Mouse (Mus musculus) kidney, embryonic 14.5 days (tissue): ENCODE data around the gene Ggta1. TPM values are rescaled to one million over a fixed set of nuclear protein-coding genes. Genes with fewer than 3 reads are reported as not detected.
"Not testable (repeated sequence)": the region's sequence is repeated elsewhere in the genome, so short reads cannot be mapped to it uniquely, and the experiment has no call there.

Experiments used
- ATAC-seq: fragments of 200-750 bp; cut with Nextera tagmentation; 2 replicates; pipeline ENCODE4 v1.8.0; 2017; ENCODE audit warnings: moderate number of reproducible peaks, mild to moderate bottlenecking, moderate TSS enrichment, moderate library complexity; ENCODE audit not compliant: low FRiP score, low TSS enrichment
- H3K27ac ChIP-seq: fragments of 300-500 bp; sonication (generic); 2 replicates; pipeline ENCODE4 v1.5.1; 2014; ENCODE audit warnings: low read depth, mild to moderate bottlenecking, low read length, moderate library complexity, mixed read lengths
- H3K27me3 ChIP-seq: fragments of 300-500 bp; sonication (generic); 2 replicates; pipeline ENCODE4 v1.6.1; 2014; ENCODE audit warnings: mild to moderate bottlenecking, low read length; ENCODE audit not compliant: control insufficient read depth, insufficient read depth
- H3K36me3 ChIP-seq: fragments of 300-500 bp; sonication (generic); 2 replicates; pipeline ENCODE4 v1.6.1; 2014; ENCODE audit warnings: low read length, mixed read lengths; ENCODE audit not compliant: control insufficient read depth, insufficient read depth
- H3K4me1 ChIP-seq: fragments of 300-500 bp; sonication (generic); 2 replicates; pipeline ENCODE4 v1.6.1; 2014; ENCODE audit warnings: low read length, mixed read lengths; ENCODE audit not compliant: control insufficient read depth, insufficient read depth
- H3K4me2 ChIP-seq: fragments of 300-500 bp; sonication (generic); replicated peaks from 2 replicates; pipeline ENCODE4 v1.6.1; 2014; ENCODE audit warnings: low read depth, mild to moderate bottlenecking, low read length
- H3K4me3 ChIP-seq: fragments of 300-500 bp; sonication (generic); 2 replicates; pipeline ENCODE4 v1.5.1; 2014; ENCODE audit warnings: mild to moderate bottlenecking, low read length
- H3K9ac ChIP-seq: fragments of 300-500 bp; sonication (generic); 2 replicates; pipeline ENCODE4 v1.6.1; 2014; ENCODE audit warnings: low read depth, mild to moderate bottlenecking, low read length, moderate library complexity
- H3K9me3 ChIP-seq: fragments of 300-500 bp; sonication (generic); 2 replicates; pipeline ENCODE4 v1.6.1; 2016; ENCODE audit warnings: low read length; ENCODE audit not compliant: control insufficient read depth
- WGBS: fragments of 180-500 bp; shearing (Covaris S2); extraction: QIAGEN DNeasy Blood & Tissue Kit; methylation state at CpG from one replicate; pipeline ENCODE4 v1.1.7; 2014; 5-methylcytosine and 5-hydroxymethylcytosine counted together
- polyA plus RNA-seq: library from polyadenylated mRNA; unstranded; fragments of >200 nt; fragmentation: Nextera tagmentation; extraction: Ambion mirVana; gene quantifications from 2 replicates; pipeline ENCODE4 v1.2.1, GENCODE M21; 2014

Gene Ggta1
- polyA plus RNA-seq, 1 experiment from 2014 or later, result 21.5 TPM

- Histone ChIP-seq H3K36me3 (no peaks in the 10 kb centered on the region), H3K27me3 (no peaks in the 10 kb centered on the region), H3K4me3 (no peak overlapping the region), H3K27ac (no peak overlapping the region), H3K4me2 (no peak overlapping the region), H3K9me3 (no peaks in the 10 kb centered on the region), H3K4me1 (peaks cover 16% of the 10 kb centered on the region), H3K9ac (no peak overlapping the region)
- no peak for ATAC-seq
These were observed 3.7 kb downstream of the Ggta1 start for GRCm38 (mm10) chr2:35459316-35459715.

- no peak overlapping the region for H3K27ac ChIP-seq
- 64% methylated on average over 4 of the region's 4 CpGs for WGBS
- H3K9me3 ChIP-seq, result no peaks in the 10 kb centered on the region
- H3K9ac ChIP-seq, result no peak overlapping the region
- peaks cover 9% of the 10 kb centered on the region for H3K4me1 ChIP-seq
- ATAC-seq, result no peak
- H3K4me3 ChIP-seq, result no peak overlapping the region
- no peaks in the 10 kb centered on the region for H3K27me3 ChIP-seq
- no peaks in the 10 kb centered on the region for H3K36me3 ChIP-seq
- no peak overlapping the region for H3K4me2 ChIP-seq
These were observed 4.6 kb downstream of the Ggta1 start for GRCm38 (mm10) chr2:35458421-35458820.

GRCm38 (mm10) chr2:35453736-35454135 is 9.3 kb downstream of the Ggta1 start:
- peaks cover 11% of the 10 kb centered on the region for H3K4me1 ChIP-seq
- H3K27me3 ChIP-seq, result no peaks in the 10 kb centered on the region
- no peak overlapping the region for H3K27ac ChIP-seq
- no peak for ATAC-seq
- H3K9me3 ChIP-seq, result no peaks in the 10 kb centered on the region
- no peak overlapping the region for H3K9ac ChIP-seq
- 79% methylated on average over 3 of the region's 3 CpGs for WGBS
- H3K4me2 ChIP-seq, result no peak overlapping the region
- H3K4me3 ChIP-seq, result no peak overlapping the region
- H3K36me3 ChIP-seq, result no peaks in the 10 kb centered on the region

GRCm38 (mm10) chr2:35452695-35453094 is 10.3 kb downstream of the Ggta1 start:
- 96% methylated on average over 6 of the region's 6 CpGs for WGBS
- H3K36me3 ChIP-seq, H3K4me2 ChIP-seq, H3K9me3 ChIP-seq, H3K27me3 ChIP-seq, ATAC-seq, H3K27ac ChIP-seq, H3K4me3 ChIP-seq, H3K9ac ChIP-seq: not testable (repeated sequence)
- H3K4me1 ChIP-seq, result peaks cover 22% of the 10 kb centered on the region

GRCm38 (mm10) chr2:35451484-35452050 is 11.5 kb downstream of the Ggta1 start:
- Histone ChIP-seq H3K27me3 (no peaks in the 10 kb centered on the region), H3K9me3 (no peaks in the 10 kb centered on the region), H3K4me1 (peaks cover 31% of the 10 kb centered on the region), H3K9ac (no peak overlapping the region), H3K36me3 (no peaks in the 10 kb centered on the region), H3K4me3 (no peak overlapping the region), H3K4me2 (no peak overlapping the region), H3K27ac (no peak overlapping the region)
- WGBS, result 88% methylated on average over 5 of the region's 5 CpGs
- no peak for ATAC-seq

GRCm38 (mm10) chr2:35450856-35451255 is 12.2 kb downstream of the Ggta1 start:
- Histone ChIP-seq H3K27me3 (no peaks in the 10 kb centered on the region), H3K9me3 (no peaks in the 10 kb centered on the region), H3K9ac (no peak overlapping the region), H3K4me1 (peaks cover 38% of the 10 kb centered on the region), H3K36me3 (no peaks in the 10 kb centered on the region), H3K4me3 (no peak overlapping the region), H3K27ac (no peak overlapping the region), H3K4me2 (no peak overlapping the region)
- 78% methylated on average over 4 of the region's 4 CpGs for WGBS
- ATAC-seq, result no peak

- Histone ChIP-seq H3K27ac (no peak overlapping the region), H3K4me3 (no peak overlapping the region)
- WGBS, result 76% methylated on average over 12 of the region's 12 CpGs
These were observed 13.1 kb downstream of the Ggta1 start for GRCm38 (mm10) chr2:35449687-35450622.

GRCm38 (mm10) chr2:35448914-35449670 is 13.9 kb downstream of the Ggta1 start:
- ATAC-seq, result no peak
- H3K27me3 ChIP-seq, result no peaks in the 10 kb centered on the region
- no peak overlapping the region for H3K27ac ChIP-seq
- no peaks in the 10 kb centered on the region for H3K9me3 ChIP-seq
- no peak overlapping the region for H3K9ac ChIP-seq
- H3K4me1 ChIP-seq, result peaks cover 55% of the 10 kb centered on the region
- no peaks in the 10 kb centered on the region for H3K36me3 ChIP-seq
- 69% methylated on average over 9 of the region's 9 CpGs for whole genome bisulfite sequencing
- H3K4me3 ChIP-seq, result no peak overlapping the region
- no peak overlapping the region for H3K4me2 ChIP-seq

More at GRCm38 (mm10) chr2:35449687-35450622, 13.1 kb downstream of the Ggta1 start:
- no peaks in the 10 kb centered on the region for H3K27me3 ChIP-seq
- H3K9ac ChIP-seq, result no peak overlapping the region
- H3K9me3 ChIP-seq, result no peaks in the 10 kb centered on the region
- no peak overlapping the region for H3K4me2 ChIP-seq
- no peak for ATAC-seq
- H3K4me1 ChIP-seq, result peaks cover 47% of the 10 kb centered on the region
- H3K36me3 ChIP-seq, result no peaks in the 10 kb centered on the region
